Mouse (Mus musculus) induced T-regulatory cell, adult 2 months (primary cell): Measurements from ENCODE around the gene Cep135.

ENCODE experiments used
- DNase-seq: peaks from one replicate; pipeline ENCODE4 v3.0.0-alpha.2; 2012; ENCODE audit warnings: low read depth

Gene Cep135

GRCm38 (mm10) chr5:76684658-76685605 lies 96.4 kb downstream of the Cep135 start:
- no peak for DNase-seq

- no peak for DNase-seq
Measured at GRCm38 (mm10) chr5:76687961-76688600, 99.6 kb downstream of the Cep135 start.

GRCm38 (mm10) chr5:76688643-76689042 lies 100.1 kb downstream of the Cep135 start:
- DNase-seq, result no peak

GRCm38 (mm10) chr5:76690177-76690593 lies 101.7 kb downstream of the Cep135 start:
- no peak for DNase-seq

GRCm38 (mm10) chr5:76691251-76691650 lies 102.8 kb downstream of the Cep135 start:
- DNase-seq, result no peak

GRCm38 (mm10) chr5:76691706-76692424 lies 103.4 kb downstream of the Cep135 start:
- no peak for DNase-seq
